Mouse (Mus musculus): ENCODE data around the gene S100a8. TPM values are rescaled to one million over a fixed set of nuclear protein-coding genes. Genes with fewer than 3 reads are reported as not detected.

Gene S100a8
- polyA plus RNA-seq, 2 experiments, result 10.2 to 34.9 TPM

- no peak for ATAC-seq (ENCODE audit: low FRiP score, low read depth)
- Histone ChIP-seq H3K4me3 (replicated peaks; ENCODE audit: low read length) (no peak overlapping the region), H3K4me2 (replicated peaks; ENCODE audit: low read depth, low read length, severe bottlenecking) (no peak overlapping the region), H3K9ac (ENCODE audit: low read depth, low read length, severe bottlenecking) (no peak overlapping the region), H3K36me3 (ENCODE audit: control insufficient read depth, insufficient read depth, low read length) (no peaks in the 10 kb centered on the region), H3K27me3 (ENCODE audit: control insufficient read depth, insufficient read depth, low read length) (no peaks in the 10 kb centered on the region), H3K4me1 (ENCODE audit: control insufficient read depth, insufficient read depth, low read length) (peaks cover 12% of the 10 kb centered on the region; the same call in 1 of the 2 replicates), H3K9me3 (ENCODE audit: control insufficient read depth, low read length) (no peaks in the 10 kb centered on the region), H3K27ac (replicated peaks; ENCODE audit: low read depth, low read length) (no peak overlapping the region)
- WGBS, result 91% methylated on average over 5 of the region's 5 CpGs
- TF ChIP-seq POLR2A (IDR thresholded peaks at IDR 0.05; ENCODE audit: borderline replicate concordance, extremely low read depth, insufficient read depth, insufficient read length), result no peak
- DNase-seq (ENCODE audit: low spot score), result no peak
These were observed 41.4 kb upstream of the S100a8 start for GRCm38 (mm10) chr3:90627366-90627765.

- Histone ChIP-seq H3K9me3 (ENCODE audit: control insufficient read depth, low read length) (no peaks in the 10 kb centered on the region), H3K4me1 (ENCODE audit: control insufficient read depth, insufficient read depth, low read length) (peaks cover 12% of the 10 kb centered on the region; the same call in 1 of the 2 replicates), H3K9ac (ENCODE audit: low read depth, low read length, severe bottlenecking) (no peak overlapping the region), H3K4me3 (replicated peaks; ENCODE audit: low read length) (no peak overlapping the region), H3K27ac (replicated peaks; ENCODE audit: low read depth, low read length) (no peak overlapping the region), H3K4me2 (replicated peaks; ENCODE audit: low read depth, low read length, severe bottlenecking) (no peak overlapping the region), H3K27me3 (ENCODE audit: control insufficient read depth, insufficient read depth, low read length) (no peaks in the 10 kb centered on the region), H3K36me3 (ENCODE audit: control insufficient read depth, insufficient read depth, low read length) (no peaks in the 10 kb centered on the region)
- no peak for TF ChIP-seq POLR2A (IDR thresholded peaks at IDR 0.05; ENCODE audit: borderline replicate concordance, extremely low read depth, insufficient read depth, insufficient read length)
- WGBS, result 67% methylated on average over 4 of the region's 4 CpGs
- ATAC-seq (ENCODE audit: low FRiP score, low read depth), result no peak
- no peak for DNase-seq (ENCODE audit: low spot score)
These were observed 41.0 kb upstream of the S100a8 start for GRCm38 (mm10) chr3:90627807-90628206.

GRCm38 (mm10) chr3:90629298-90629697 is 39.5 kb upstream of the S100a8 start:
- no peak overlapping the region for H3K4me3 ChIP-seq (replicated peaks; ENCODE audit: low read length)
- no peak for TF ChIP-seq POLR2A (IDR thresholded peaks at IDR 0.05; ENCODE audit: borderline replicate concordance, extremely low read depth, insufficient read depth, insufficient read length)
- H3K27me3 ChIP-seq (ENCODE audit: control insufficient read depth, insufficient read depth, low read length), result no peaks in the 10 kb centered on the region
- WGBS, result 84% methylated on average over 2 of the region's 2 CpGs
- H3K9me3 ChIP-seq (ENCODE audit: control insufficient read depth, low read length), result no peaks in the 10 kb centered on the region
- H3K27ac ChIP-seq (replicated peaks; ENCODE audit: low read depth, low read length), result no peak overlapping the region
- ATAC-seq (ENCODE audit: low FRiP score, low read depth) (no peak), DNase-seq (ENCODE audit: low spot score) (no peak)
- 0 out of 2 replicates have a peak, but pooled peaks cover under 1% of the 10 kb centered on the region for H3K4me1 ChIP-seq (ENCODE audit: control insufficient read depth, insufficient read depth, low read length)
- H3K36me3 ChIP-seq (ENCODE audit: control insufficient read depth, insufficient read depth, low read length), result no peaks in the 10 kb centered on the region
- H3K4me2 ChIP-seq (replicated peaks; ENCODE audit: low read depth, low read length, severe bottlenecking), result no peak overlapping the region
- H3K9ac ChIP-seq (ENCODE audit: low read depth, low read length, severe bottlenecking), result no peak overlapping the region

GRCm38 (mm10) chr3:90631984-90632383 is 36.8 kb upstream of the S100a8 start:
- 82% methylated on average over 2 of the region's 2 CpGs for WGBS
- TF ChIP-seq POLR2A (IDR thresholded peaks at IDR 0.05; ENCODE audit: borderline replicate concordance, extremely low read depth, insufficient read depth, insufficient read length), result no peak
- no peak overlapping the region for H3K4me3 ChIP-seq (replicated peaks; ENCODE audit: low read length)
- no peaks in the 10 kb centered on the region for H3K9me3 ChIP-seq (ENCODE audit: control insufficient read depth, low read length)
- no peak overlapping the region for H3K9ac ChIP-seq (ENCODE audit: low read depth, low read length, severe bottlenecking)
- no peak overlapping the region for H3K27ac ChIP-seq (replicated peaks; ENCODE audit: low read depth, low read length)
- no peaks in the 10 kb centered on the region for H3K36me3 ChIP-seq (ENCODE audit: control insufficient read depth, insufficient read depth, low read length)
- DNase-seq (ENCODE audit: low spot score) (no peak), ATAC-seq (ENCODE audit: low FRiP score, low read depth) (no peak)
- H3K4me1 ChIP-seq (ENCODE audit: control insufficient read depth, insufficient read depth, low read length), result no peaks in the 10 kb centered on the region
- H3K4me2 ChIP-seq (replicated peaks; ENCODE audit: low read depth, low read length, severe bottlenecking), result no peak overlapping the region
- no peaks in the 10 kb centered on the region for H3K27me3 ChIP-seq (ENCODE audit: control insufficient read depth, insufficient read depth, low read length)

- TF ChIP-seq POLR2A (IDR thresholded peaks at IDR 0.05; ENCODE audit: borderline replicate concordance, extremely low read depth, insufficient read depth, insufficient read length), result no peak
- ATAC-seq (ENCODE audit: low FRiP score, low read depth) (no peak), DNase-seq (ENCODE audit: low spot score) (no peak)
- no peak overlapping the region for H3K4me2 ChIP-seq (replicated peaks; ENCODE audit: low read depth, low read length, severe bottlenecking)
- H3K27ac ChIP-seq (replicated peaks; ENCODE audit: low read depth, low read length), result no peak overlapping the region
- H3K4me3 ChIP-seq (replicated peaks; ENCODE audit: low read length), result no peak overlapping the region
- no peaks in the 10 kb centered on the region for H3K36me3 ChIP-seq (ENCODE audit: control insufficient read depth, insufficient read depth, low read length)
- H3K9ac ChIP-seq (ENCODE audit: low read depth, low read length, severe bottlenecking), result no peak overlapping the region
- H3K27me3 ChIP-seq (ENCODE audit: control insufficient read depth, insufficient read depth, low read length), result no peaks in the 10 kb centered on the region
- no peaks in the 10 kb centered on the region for H3K9me3 ChIP-seq (ENCODE audit: control insufficient read depth, low read length)
- no peaks in the 10 kb centered on the region for H3K4me1 ChIP-seq (ENCODE audit: control insufficient read depth, insufficient read depth, low read length)
- WGBS, result 79% methylated on average over 1 of the region's 1 CpGs
These were observed 30.1 kb upstream of the S100a8 start for GRCm38 (mm10) chr3:90638511-90639275.
